In genomic region chr16:33178278-33179074, GRCm38 (mm10) we compare ENCODE assay signal across 8 mouse cellular contexts. TPM values are rescaled to one million over a fixed set of nuclear protein-coding genes. Genes with fewer than 3 reads are reported as not detected.
DNase-seq lines count a peak whose midpoint lies in the region; ATAC-seq and TF ChIP-seq lines count a peak whose summit lies in the region.

No protein-coding gene starts in this region.

- no peak for DNase-seq in embryonic facial prominence, embryonic 14.5 days (ENCODE audit: low spot score)
- DNase-seq in embryonic facial prominence, embryonic 10.5 days (ENCODE audit: low spot score), result no peak
- peak; percentile 38 for DNase-seq in urinary bladder, postnatal 14 days (ENCODE audit: low spot score)
- no peak for DNase-seq in urinary bladder, postnatal 10 days (ENCODE audit: low spot score)
- DNase-seq in adrenal gland, postnatal 4 days (ENCODE audit: low spot score in 2 of 2), result no peak

- ATAC-seq in embryonic facial prominence, embryonic 14.5 days (ENCODE audit: low read depth), result no peak
- ATAC-seq in hindbrain, embryonic 15.5 days (ENCODE audit: low FRiP score, low read depth), result no peak
- peak; percentile 82 for ATAC-seq in megakaryocyte, adult 5-6 weeks (ENCODE audit: poor library complexity, severe bottlenecking)

- no peaks in the 10 kb centered on the region for H3K36me3 ChIP-seq in embryonic facial prominence, embryonic 14.5 days (ENCODE audit: control insufficient read depth, insufficient read depth, low read length)
- H3K36me3 ChIP-seq in embryonic facial prominence, embryonic 10.5 days (replicated peaks), result no peaks in the 10 kb centered on the region
- no peaks in the 10 kb centered on the region for H3K36me3 ChIP-seq in hindbrain, embryonic 15.5 days
- H3K36me3 ChIP-seq in testis, adult 2 months (ENCODE audit: control insufficient read depth, insufficient read depth, low read length), result no peaks in the 10 kb centered on the region

- TF ChIP-seq POLR2A in testis, adult 2 months (IDR thresholded peaks at IDR 0.05; ENCODE audit: control insufficient read depth, low read depth, low read length), result 0 out of 2 replicates have a peak, but pooled peaks have one; percentile 20

- H3K27me3 ChIP-seq in embryonic facial prominence, embryonic 14.5 days (replicated peaks; ENCODE audit: control insufficient read depth, insufficient read depth, low read length), result no peaks in the 10 kb centered on the region
- H3K27me3 ChIP-seq in embryonic facial prominence, embryonic 10.5 days (replicated peaks; ENCODE audit: low read depth, poor library complexity, severe bottlenecking), result no peaks in the 10 kb centered on the region
- no peaks in the 10 kb centered on the region for H3K27me3 ChIP-seq in hindbrain, embryonic 15.5 days
- H3K27me3 ChIP-seq in testis, adult 2 months (ENCODE audit: control insufficient read depth, insufficient read depth, low read length), result no peaks in the 10 kb centered on the region

- H3K9me3 ChIP-seq in embryonic facial prominence, embryonic 14.5 days (ENCODE audit: control insufficient read depth, low read length), result no peaks in the 10 kb centered on the region
- H3K9me3 ChIP-seq in embryonic facial prominence, embryonic 10.5 days, result no peaks in the 10 kb centered on the region
- H3K9me3 ChIP-seq in hindbrain, embryonic 15.5 days, result no peaks in the 10 kb centered on the region

- WGBS in embryonic facial prominence, embryonic 14.5 days, result 69% methylated on average over 17 of the region's 17 CpGs
- 80% methylated on average over 17 of the region's 17 CpGs for WGBS in embryonic facial prominence, embryonic 10.5 days
- 62% methylated on average over 17 of the region's 17 CpGs for WGBS in hindbrain, embryonic 15.5 days

- H3K27ac ChIP-seq in embryonic facial prominence, embryonic 14.5 days (replicated peaks; ENCODE audit: low read depth, low read length), result 0 out of 2 replicates have a peak overlapping the region, but pooled peaks have one; percentile 21
- no peak overlapping the region for H3K27ac ChIP-seq in embryonic facial prominence, embryonic 10.5 days (replicated peaks)
- peak overlapping the region; percentile 37; the same call in 1 of the 2 replicates for H3K27ac ChIP-seq in hindbrain, embryonic 15.5 days (replicated peaks)
- peak overlapping the region; percentile 73 for H3K27ac ChIP-seq in testis, adult 2 months (ENCODE audit: control insufficient read depth, insufficient read depth, low read depth, low read length)

- no peaks in the 10 kb centered on the region for H3K4me1 ChIP-seq in embryonic facial prominence, embryonic 14.5 days (ENCODE audit: control insufficient read depth, insufficient read depth, low read length)
- H3K4me1 ChIP-seq in embryonic facial prominence, embryonic 10.5 days, result no peaks in the 10 kb centered on the region
- H3K4me1 ChIP-seq in hindbrain, embryonic 15.5 days (replicated peaks), result peaks cover 7% of the 10 kb centered on the region; the same call in 1 of the 2 replicates
- peaks cover 14% of the 10 kb centered on the region for H3K4me1 ChIP-seq in testis, adult 2 months (ENCODE audit: control insufficient read depth, insufficient read depth, low read length)

- no peak for TF ChIP-seq CTCF in testis, adult 2 months (IDR thresholded peaks at IDR 0.05; ENCODE audit: control insufficient read depth, insufficient read depth, insufficient replicate concordance, low read depth, low read length)

- no peak overlapping the region for H3K4me2 ChIP-seq in embryonic facial prominence, embryonic 14.5 days (ENCODE audit: low read depth, low read length)
- H3K4me2 ChIP-seq in hindbrain, embryonic 15.5 days, result peak overlapping the region; percentile 30; the same call in 1 of the 2 replicates

- H3K4me3 ChIP-seq in embryonic facial prominence, embryonic 14.5 days (ENCODE audit: low read depth, low read length), result no peak overlapping the region
- H3K4me3 ChIP-seq in embryonic facial prominence, embryonic 10.5 days, result no peak overlapping the region
- no peak overlapping the region for H3K4me3 ChIP-seq in hindbrain, embryonic 15.5 days
- peak overlapping the region; percentile 64 for H3K4me3 ChIP-seq in testis, adult 2 months (ENCODE audit: control insufficient read depth, low read depth, low read length)

- no peak overlapping the region for H3K9ac ChIP-seq in embryonic facial prominence, embryonic 14.5 days (ENCODE audit: low read depth, low read length)
- H3K9ac ChIP-seq in hindbrain, embryonic 15.5 days, result no peak overlapping the region

RNA-seq across cellular contexts. Expression of gene Osbpl11, which starts 6.4 kb away (rescaled TPM):
- polyA plus RNA-seq in embryonic facial prominence, embryonic 14.5 days (2014; fragmentation: Nextera tagmentation; extraction: Ambion mirVana), result 18.7 and 19.1 TPM in 2 replicates
- 22.2 and 23.8 TPM in 2 replicates for polyA plus RNA-seq in embryonic facial prominence, embryonic 10.5 days (2016; fragmentation: Nextera tagmentation; extraction: Ambion mirVana)
- 18.9 and 20.6 TPM in 2 replicates for polyA plus RNA-seq in hindbrain, embryonic 15.5 days (2015; fragmentation: Nextera tagmentation; extraction: Ambion mirVana)
- 17.2 and 18.4 TPM in 2 replicates for total RNA-seq in megakaryocyte, adult 5-6 weeks (2015)
- 29.1 and 30.0 TPM in 2 replicates for total RNA-seq in megakaryocyte, adult 5-6 weeks (2017)
- 9.7 and 10.8 TPM in 2 replicates for polyA plus RNA-seq in testis, adult 2 months (2012; rRNA removed)
- 10 to 100 TPM; 33.8 to 34.5 TPM for total RNA-seq in adrenal gland, postnatal 4 days (2021)
